Mouse (Mus musculus) CH12.LX (cell line): ENCODE data around the gene Stard13.

Source experiments
- BHLHE40 ChIP-seq: IDR thresholded peaks from 2 replicates; pipeline ENCODE4 v1.6.1; 2011; ENCODE audit warnings: mild to moderate bottlenecking, low read depth, low read length, improper control_type of control experiment
- CTCF ChIP-seq, 2 experiments: IDR thresholded peaks in 1 of 2; conservative IDR thresholded peaks in 1 of 2; 2 replicates each; pipeline ENCODE4 v1.5.1; 2011 to 2012; ENCODE audit warnings: low read depth in 2 of 2, low read length in 2 of 2, improper control_type of control experiment in 1 of 2, inconsistent platforms in 1 of 2, mild to moderate bottlenecking in 1 of 2, moderate library complexity in 1 of 2
- EP300 ChIP-seq: IDR thresholded peaks from 2 replicates; pipeline ENCODE4 v1.6.1; 2011; ENCODE audit warnings: low read length, improper control_type of control experiment
- GABPA ChIP-seq: IDR thresholded peaks from 2 replicates; pipeline ENCODE4 v1.6.1; 2012; ENCODE audit warnings: low read depth, low read length, improper control_type of control experiment, inconsistent platforms; ENCODE audit not compliant: insufficient replicate concordance
- KAT2A ChIP-seq: IDR thresholded peaks from 2 replicates; pipeline ENCODE4 v1.6.1; 2012; ENCODE audit warnings: low read length, improper control_type of control experiment, inconsistent platforms; ENCODE audit not compliant: insufficient replicate concordance
- MEF2A ChIP-seq: IDR thresholded peaks from 2 replicates; pipeline ENCODE4 v1.6.1; 2014; ENCODE audit warnings: low read depth, mild to moderate bottlenecking, inconsistent platforms, low read length, improper control_type of control experiment, borderline replicate concordance
- NELFE ChIP-seq: IDR thresholded peaks from 2 replicates; pipeline ENCODE4 v1.6.1; 2011; ENCODE audit warnings: low read depth, low read length, improper control_type of control experiment
- POLR2A ChIP-seq: IDR thresholded peaks from 2 replicates; pipeline ENCODE4 v1.6.1; 2011; ENCODE audit warnings: low read depth, mild to moderate bottlenecking, improper control_type of control experiment, low read length

DNA sequence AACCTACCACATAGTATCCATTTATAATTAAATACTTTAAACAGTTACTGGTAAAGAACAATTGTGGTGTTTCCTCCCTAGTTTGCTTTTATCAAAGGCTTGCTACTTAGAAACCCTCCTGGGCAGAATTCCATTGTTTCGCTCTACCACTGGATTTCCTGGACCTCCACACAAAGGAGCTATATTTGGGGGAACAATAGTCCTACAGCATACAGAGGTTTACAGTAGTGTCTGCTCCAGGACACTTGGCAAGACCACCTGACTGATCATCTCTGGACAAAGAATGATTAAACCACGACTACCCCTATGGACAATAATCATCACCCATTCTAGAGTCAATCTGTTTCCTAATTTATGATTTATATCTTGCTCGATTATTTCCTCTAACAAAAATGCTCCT is 34.4 kb downstream of the Stard13 start:
- no peak for TF ChIP-seq EP300
- TF ChIP-seq POLR2A = no peak
- TF ChIP-seq GABPA = no peak
- TF ChIP-seq CTCF (conservative IDR thresholded peaks at IDR 0.05 in 1 of 2, IDR thresholded peaks at IDR 0.05 in 1 of 2; ENCODE audit: low read depth in 2 of 2, low read length in 2 of 2) = no peak
- no peak for TF ChIP-seq KAT2A
- TF ChIP-seq MEF2A = no peak
- TF ChIP-seq NELFE = no peak
- no peak for TF ChIP-seq BHLHE40
